Mouse (Mus musculus) megakaryocyte, embryonic 14.5 days (primary cell): ENCODE data around the gene Ano2.

ENCODE experiments used
- FLI1 ChIP-seq: IDR thresholded peaks from 2 replicates; pipeline ENCODE4 v1.6.1; 2012; ENCODE audit warnings: low read length, inconsistent platforms, mixed read lengths
- GATA1 ChIP-seq: IDR thresholded peaks from 3 replicates; pipeline ENCODE4 v1.6.1; 2012; ENCODE audit warnings: mixed read lengths, low read length, inconsistent platforms, borderline replicate concordance

DNA sequence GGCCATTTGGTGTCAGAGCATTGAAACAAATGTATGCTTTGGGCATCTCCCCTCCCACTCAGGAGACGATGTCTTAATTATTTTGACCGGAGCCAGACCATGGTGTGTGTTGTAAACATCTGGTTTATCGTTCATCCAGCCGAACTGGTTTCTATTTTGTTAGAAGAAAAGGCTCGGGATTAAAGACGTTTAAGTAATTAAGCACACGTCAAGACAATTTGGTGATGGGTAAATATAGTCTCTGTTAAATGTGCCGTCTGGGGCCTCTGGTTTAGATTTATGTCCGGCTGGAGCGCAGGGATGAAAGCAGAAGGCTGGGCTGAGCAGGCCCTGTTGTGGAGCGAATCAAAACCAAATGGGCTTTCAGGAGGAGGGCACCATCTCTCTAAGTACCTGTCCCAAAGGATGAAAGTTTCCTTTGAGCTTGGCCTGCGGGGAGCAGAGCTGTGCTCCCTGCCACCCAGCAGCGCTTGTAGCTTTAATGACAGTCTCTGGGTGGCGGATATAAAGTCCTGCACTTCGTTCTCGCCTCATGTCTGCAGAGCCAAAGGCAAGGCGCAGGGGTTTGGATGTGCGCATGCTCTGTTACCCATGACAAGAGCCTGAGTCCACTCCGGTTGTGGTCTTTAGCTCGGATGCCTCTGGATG is 113.3 kb downstream of the Ano2 start:
- TF ChIP-seq GATA1: no peak
- no peak for TF ChIP-seq FLI1
